Mouse (Mus musculus) lung, embryonic 14.5 days (tissue): Measurements from ENCODE around the gene Ckm. TPM values are rescaled to one million over a fixed set of nuclear protein-coding genes. Genes with fewer than 3 reads are reported as not detected.

Experiments
- ATAC-seq: fragments of 200-750 bp; cut with Nextera tagmentation; 2 replicates; pipeline ENCODE4 v1.8.0; 2017; ENCODE audit warnings: mild to moderate bottlenecking, moderate TSS enrichment, moderate library complexity; ENCODE audit not compliant: insufficient read depth
- DNase-seq: peaks from one replicate; pipeline ENCODE4 v3.0.0-alpha.2; 2015
- H3K27ac ChIP-seq: fragments of 300-500 bp; sonication (generic); 2 replicates; pipeline ENCODE4 v1.5.1; 2014; ENCODE audit warnings: low read depth, mild to moderate bottlenecking, moderate library complexity
- H3K27me3 ChIP-seq: fragments of 300-500 bp; sonication (generic); 2 replicates; pipeline ENCODE4 v1.6.1; 2014; ENCODE audit warnings: low read length, control low read depth; ENCODE audit not compliant: insufficient read depth
- H3K36me3 ChIP-seq: fragments of 300-500 bp; sonication (generic); 2 replicates; pipeline ENCODE4 v1.6.1; 2014; ENCODE audit warnings: control low read depth; ENCODE audit not compliant: insufficient read depth
- H3K4me1 ChIP-seq: fragments of 300-500 bp; sonication (generic); 2 replicates; pipeline ENCODE4 v1.6.1; 2014; ENCODE audit warnings: antibody characterized with exemption, control low read depth; ENCODE audit not compliant: insufficient read depth
- H3K4me2 ChIP-seq: fragments of 300-500 bp; sonication (generic); 2 replicates; pipeline ENCODE4 v1.6.1; 2014; ENCODE audit warnings: mild to moderate bottlenecking
- H3K4me3 ChIP-seq: fragments of 300-500 bp; sonication (generic); 2 replicates; pipeline ENCODE4 v1.5.1; 2014; ENCODE audit warnings: low read depth, low read length
- H3K9ac ChIP-seq: fragments of 300-500 bp; sonication (generic); 2 replicates; pipeline ENCODE4 v1.6.1; 2014
- H3K9me3 ChIP-seq: fragments of 300-500 bp; sonication (generic); 2 replicates; pipeline ENCODE4 v1.6.1; 2016; ENCODE audit warnings: low read depth, low read length, control low read depth
- CTCF ChIP-seq: IDR thresholded peaks from 2 replicates; pipeline ENCODE4 v1.5.1; 2016; ENCODE audit warnings: antibody characterized with exemption, low read depth
- WGBS: fragments of 180-500 bp; shearing (Covaris S2); extraction: QIAGEN DNeasy Blood & Tissue Kit; methylation state at CpG from one replicate; pipeline ENCODE4 v1.1.7; 2014; 5-methylcytosine and 5-hydroxymethylcytosine counted together
- microRNA counts: library from miRNA; unstranded; fragments of <30 nt; microRNA quantifications from one replicate; lab custom pipeline; 2016
- microRNA-seq: library from miRNA; unstranded; fragments of <30 nt; microRNA quantifications from one replicate; pipeline ENCODE4, GENCODE M21; 2016; ENCODE audit warnings: borderline number of aligned reads
- polyA plus RNA-seq: library from polyadenylated mRNA; unstranded; fragments of >200 nt; fragmentation: Nextera tagmentation; extraction: Ambion mirVana; gene quantifications from 2 replicates; pipeline ENCODE4 v1.2.1, GENCODE M21; 2014

Ckm gene
- polyA plus RNA-seq, 1 experiment from 2014 or later: 2.8 TPM

- peak overlapping the region; percentile 5; the same call in 1 of the 2 replicates for H3K4me3 ChIP-seq
- no peak for TF ChIP-seq CTCF
- H3K9me3 ChIP-seq: no peaks in the 10 kb centered on the region
- H3K4me1 ChIP-seq: 0 out of 2 replicates have a peak, but pooled peaks cover 4% of the 10 kb centered on the region
- WGBS: 10% methylated on average over 22 of the region's 22 CpGs
- peaks cover 8% of the 10 kb centered on the region for H3K27me3 ChIP-seq
- H3K4me2 ChIP-seq: peak overlapping the region; percentile 45
- DNase-seq (peak; percentile 51), ATAC-seq (peak; percentile 51; the same call in 1 of the 2 replicates)
- H3K9ac ChIP-seq: peak overlapping the region; percentile 36; the same call in 1 of the 2 replicates
- no peaks in the 10 kb centered on the region for H3K36me3 ChIP-seq
- no peak overlapping the region for H3K27ac ChIP-seq
Measured at GRCm38 (mm10) chr7:19464367-19465307, 60.1 kb downstream of the Ckm start.

DNA sequence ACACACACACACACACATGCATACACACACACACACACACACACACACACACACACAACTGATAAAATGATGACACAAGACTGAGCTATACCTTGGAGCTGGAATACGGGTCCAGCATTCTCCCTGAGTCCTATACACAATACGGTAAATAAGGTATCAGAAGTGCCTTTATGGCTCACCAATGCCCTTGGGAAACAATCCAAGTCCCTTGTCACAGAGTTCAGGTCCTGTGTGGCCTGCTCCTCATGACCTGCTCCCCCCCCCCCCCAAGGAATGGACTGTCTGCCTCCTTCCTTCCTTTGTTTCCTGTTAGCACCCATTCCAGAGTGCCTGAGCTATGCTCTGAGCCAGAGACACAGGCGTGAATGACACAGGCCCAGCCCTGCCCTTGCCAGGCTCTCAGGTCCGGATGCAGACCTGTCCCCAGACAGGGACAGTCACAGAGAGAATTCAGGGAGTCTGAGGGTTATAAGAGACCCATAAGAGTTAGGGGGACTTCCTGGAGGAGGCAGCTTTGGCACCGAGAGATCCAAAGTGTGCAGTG, 62.1 kb downstream of the Ckm start:
- H3K27ac ChIP-seq: no peak overlapping the region
- no peak for TF ChIP-seq CTCF
- DNase-seq: peak; percentile 57

DNA sequence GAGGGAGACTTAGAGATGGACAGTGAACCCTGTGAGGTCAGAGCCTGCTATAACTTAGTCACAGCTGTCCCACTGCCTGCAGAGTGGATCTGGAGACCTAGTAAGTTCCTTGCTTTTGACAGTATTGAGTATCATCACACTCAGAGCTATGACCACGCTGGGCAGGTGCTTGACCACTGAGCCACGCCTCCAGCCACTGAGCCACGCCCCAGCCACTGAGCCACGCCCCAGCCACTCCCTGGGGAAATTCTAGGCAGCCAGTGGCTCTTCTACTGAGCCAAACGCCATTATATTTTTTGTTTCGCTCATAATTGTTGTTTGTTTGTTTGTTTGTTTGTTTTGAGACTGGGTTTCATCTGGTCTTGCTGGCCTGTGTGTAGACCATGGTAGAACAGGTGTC, 63.1 kb downstream of the Ckm start:
- 40% methylated on average over 6 of the region's 6 CpGs for WGBS
- Histone ChIP-seq H3K27ac (no peak overlapping the region), H3K9ac (no peak overlapping the region), H3K4me1 (0 out of 2 replicates have a peak, but pooled peaks cover 4% of the 10 kb centered on the region), H3K27me3 (peaks cover 34% of the 10 kb centered on the region), H3K36me3 (no peaks in the 10 kb centered on the region), H3K4me2 (no peak overlapping the region), H3K9me3 (no peaks in the 10 kb centered on the region), H3K4me3 (no peak overlapping the region)
- DNase-seq (no peak), ATAC-seq (no peak)
- no peak for TF ChIP-seq CTCF

More for the DNA sequence above, 62.1 kb downstream of the Ckm start:
- H3K4me3 ChIP-seq: no peak overlapping the region
- H3K36me3 ChIP-seq: no peaks in the 10 kb centered on the region
- H3K4me1 ChIP-seq: 0 out of 2 replicates have a peak, but pooled peaks cover 4% of the 10 kb centered on the region
- no peaks in the 10 kb centered on the region for H3K9me3 ChIP-seq
- 55% methylated on average over 5 of the region's 5 CpGs for WGBS
- H3K9ac ChIP-seq: no peak overlapping the region
- H3K27me3 ChIP-seq: peaks cover 25% of the 10 kb centered on the region
- ATAC-seq: no peak
- no peak overlapping the region for H3K4me2 ChIP-seq

- 0 out of 2 replicates have a peak, but pooled peaks cover 4% of the 10 kb centered on the region for H3K4me1 ChIP-seq
- no peaks in the 10 kb centered on the region for H3K36me3 ChIP-seq
- DNase-seq (no peak), ATAC-seq (no peak)
- no peak overlapping the region for H3K4me3 ChIP-seq
- 57% methylated on average over 12 of the region's 12 CpGs for WGBS
- H3K27me3 ChIP-seq: peaks cover 41% of the 10 kb centered on the region
- H3K9ac ChIP-seq: no peak overlapping the region
- no peaks in the 10 kb centered on the region for H3K9me3 ChIP-seq
- no peak overlapping the region for H3K27ac ChIP-seq
- TF ChIP-seq CTCF: no peak
- no peak overlapping the region for H3K4me2 ChIP-seq
Measured at GRCm38 (mm10) chr7:19468279-19468678, 63.7 kb downstream of the Ckm start.

- Histone ChIP-seq H3K4me3 (no peak overlapping the region), H3K27me3 (peaks cover 46% of the 10 kb centered on the region)
- TF ChIP-seq CTCF: no peak
Measured at GRCm38 (mm10) chr7:19469404-19469803, 64.8 kb downstream of the Ckm start.

DNA sequence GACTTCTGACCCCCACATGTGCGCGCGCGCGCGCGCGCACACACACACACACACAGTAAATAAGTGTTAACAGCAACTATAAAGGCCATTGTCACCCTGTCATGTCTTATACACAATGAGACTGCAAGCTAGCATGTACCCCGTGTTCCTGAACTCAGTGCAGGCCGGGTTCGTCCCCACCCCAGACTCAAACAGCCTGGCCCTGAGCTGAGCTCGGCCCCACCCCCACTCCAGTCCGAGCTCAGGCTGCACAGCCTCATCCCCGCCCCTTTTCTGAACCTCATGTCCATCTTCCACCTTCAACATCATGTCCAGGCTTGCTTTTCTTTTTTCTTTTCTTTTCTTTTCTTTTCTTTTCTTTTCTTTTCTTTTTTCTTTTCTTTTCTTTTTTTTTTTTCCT, 65.7 kb downstream of the Ckm start:
- Histone ChIP-seq H3K4me2 (no peak overlapping the region), H3K27me3 (peaks cover 46% of the 10 kb centered on the region), H3K9ac (no peak overlapping the region), H3K36me3 (no peaks in the 10 kb centered on the region), H3K27ac (no peak overlapping the region), H3K4me3 (no peak overlapping the region), H3K4me1 (no peaks in the 10 kb centered on the region), H3K9me3 (no peaks in the 10 kb centered on the region)
- WGBS: 10% methylated on average over 14 of the region's 14 CpGs
- ATAC-seq (no peak), DNase-seq (no peak)
- TF ChIP-seq CTCF: no peak

More at GRCm38 (mm10) chr7:19469404-19469803, 64.8 kb downstream of the Ckm start:
- no peak overlapping the region for H3K9ac ChIP-seq
- H3K27ac ChIP-seq: no peak overlapping the region
- H3K9me3 ChIP-seq: no peaks in the 10 kb centered on the region
- 20% methylated on average over 23 of the region's 23 CpGs for WGBS
- DNase-seq: no peak
- H3K4me1 ChIP-seq: 0 out of 2 replicates have a peak, but pooled peaks cover 4% of the 10 kb centered on the region
- H3K36me3 ChIP-seq: no peaks in the 10 kb centered on the region
- ATAC-seq: no peak
- H3K4me2 ChIP-seq: no peak overlapping the region

- Histone ChIP-seq H3K27me3 (peaks cover 51% of the 10 kb centered on the region), H3K4me3 (no peak overlapping the region), H3K9ac (no peak overlapping the region), H3K36me3 (no peaks in the 10 kb centered on the region), H3K9me3 (no peaks in the 10 kb centered on the region), H3K4me1 (no peaks in the 10 kb centered on the region), H3K27ac (no peak overlapping the region), H3K4me2 (no peak overlapping the region)
- TF ChIP-seq CTCF: no peak
- ATAC-seq (no peak), DNase-seq (peak; percentile 40)
- 22% methylated on average over 4 of the region's 4 CpGs for WGBS
Measured at GRCm38 (mm10) chr7:19472403-19472802, 67.8 kb downstream of the Ckm start.

MicroRNA genes within 50 kb of the gene (microRNA counts, 519-probe panel; counts per million panel counts)
- 30.5 counts per million for microRNA mmu-miR-343 (lab: Ali Mortazavi, UCI)

Small RNA genes lying within 50 kb of the gene (microRNA-seq; reads per million reads assigned to microRNA genes)
- gene Mir343: not detected

Other genes starting within 250 kb of the Ckm start
- 0.26 and 0.85 TPM in 2 replicates for gene Gipr, start 238.6 kb upstream of the Ckm start, polyA plus RNA-seq
- gene Eml2, start 228.4 kb upstream of the Ckm start, polyA plus RNA-seq: 2.6 and 2.7 TPM in 2 replicates
- 1.6 and 2.2 TPM in 2 replicates for gene Gpr4, start 192.2 kb upstream of the Ckm start, polyA plus RNA-seq
- 38.0 and 39.4 TPM in 2 replicates for gene Opa3, start 176.4 kb upstream of the Ckm start, polyA plus RNA-seq
- 88.9 and 95.3 TPM in 2 replicates for gene Vasp, start 133.0 kb upstream of the Ckm start, polyA plus RNA-seq
- gene Ppm1n, start 124.7 kb upstream of the Ckm start, polyA plus RNA-seq: not detected in 2 replicates
- 8.0 and 9.1 TPM in 2 replicates for gene Rtn2, start 122.2 kb upstream of the Ckm start, polyA plus RNA-seq
- gene Fosb, start 94.7 kb upstream of the Ckm start, polyA plus RNA-seq: not detected in 2 replicates
- 88.6 and 90.5 TPM in 2 replicates for gene Ercc1, start 60.0 kb upstream of the Ckm start, polyA plus RNA-seq
- 21.3 and 24.2 TPM in 2 replicates for gene Cd3eap, start 45.3 kb upstream of the Ckm start, polyA plus RNA-seq
- 5.4 and 7.9 TPM in 2 replicates for gene Ppp1r13l, start 45.0 kb upstream of the Ckm start, polyA plus RNA-seq
- 11.4 and 12.1 TPM in 2 replicates for gene Ercc2, start 22.8 kb upstream of the Ckm start, polyA plus RNA-seq
- 6.5 and 7.5 TPM in 2 replicates for gene Klc3, start 672 bp upstream of the Ckm start, polyA plus RNA-seq
- 8.7 and 11.1 TPM in 2 replicates for gene Mark4, start 54.0 kb downstream of the Ckm start, polyA plus RNA-seq
- gene Exoc3l2, start 58.6 kb downstream of the Ckm start, polyA plus RNA-seq: 1.7 and 2.2 TPM in 2 replicates
- gene Bloc1s3, start 103.6 kb downstream of the Ckm start, polyA plus RNA-seq: 1.1 and 1.7 TPM in 2 replicates
- gene Trappc6a, start 103.6 kb downstream of the Ckm start, polyA plus RNA-seq: 77.3 and 83.5 TPM in 2 replicates
- gene Nkpd1, start 113.1 kb downstream of the Ckm start, polyA plus RNA-seq: 0.11 TPM in 2 replicates
- gene Ppp1r37, start 158.3 kb downstream of the Ckm start, polyA plus RNA-seq: 4.7 and 6.2 TPM in 2 replicates
- 0.27 and 0.38 TPM in 2 replicates for gene Zfp296, start 172.5 kb downstream of the Ckm start, polyA plus RNA-seq
- gene Gemin7, start 172.8 kb downstream of the Ckm start, polyA plus RNA-seq: 180 and 183 TPM in 2 replicates
- gene Clasrp, start 199.7 kb downstream of the Ckm start, polyA plus RNA-seq: 46.9 and 51.5 TPM in 2 replicates
- 7.3 TPM in 2 replicates for gene Relb, start 224.7 kb downstream of the Ckm start, polyA plus RNA-seq